Comparison of ENCODE assay signal across 33 mouse cellular contexts in genomic region chr13:103726872-103727271, GRCm38 (mm10).
"Had no signal": no experiment of that assay in that cellular context is flagged by ENCODE, and none has a peak within 500 bp of the region (broad histone marks: within the 10 kb centered on the region; RNA-seq: fewer than 3 reads in every experiment).

No protein-coding gene starts in this region.

- ATAC-seq: liver, embryonic 12.5 days; liver, postnatal 0 days; lung, postnatal 0 days; midbrain, embryonic 13.5 days; midbrain, embryonic 15.5 days; midbrain, embryonic 16.5 days had no signal

- H3K9ac ChIP-seq: limb, embryonic 12.5 days; limb, embryonic 13.5 days; limb, embryonic 15.5 days; liver, embryonic 12.5 days; liver, embryonic 13.5 days; liver, embryonic 14.5 days; liver, embryonic 15.5 days; liver, postnatal 0 days; lung, embryonic 14.5 days; lung, embryonic 15.5 days; midbrain, embryonic 12.5 days; midbrain, embryonic 13.5 days; midbrain, embryonic 15.5 days; neural tube, embryonic 12.5 days; neural tube, embryonic 13.5 days had no signal

- H3K36me3 ChIP-seq: limb, embryonic 13.5 days; limb, embryonic 15.5 days; liver, embryonic 13.5 days; liver, embryonic 15.5 days; lung, embryonic 15.5 days; midbrain, embryonic 12.5 days; midbrain, embryonic 15.5 days; neural tube, embryonic 12.5 days had no signal

- H3K4me2 ChIP-seq: limb, embryonic 12.5 days; limb, embryonic 13.5 days; limb, embryonic 15.5 days; liver, embryonic 11.5 days; liver, embryonic 12.5 days; liver, embryonic 13.5 days; liver, embryonic 15.5 days; lung, embryonic 14.5 days; lung, embryonic 15.5 days; midbrain, embryonic 11.5 days; midbrain, embryonic 12.5 days; midbrain, embryonic 13.5 days; midbrain, embryonic 15.5 days; neural tube, embryonic 12.5 days; neural tube, embryonic 13.5 days had no signal

- DNase-seq: left cerebral cortex, postnatal 4 days; liver; liver, embryonic 13.5 days; liver, postnatal 0 days; lung, adult 18-20 months; lung, adult 2 months; lung, embryonic 14.5 days; lung, postnatal 10 days; lung, postnatal 14 days; lung, postnatal 36 days; lung, postnatal 4 days; midbrain, embryonic 14.5 days had no signal

- H3K27me3 ChIP-seq: limb, embryonic 12.5 days; limb, embryonic 13.5 days; limb, embryonic 15.5 days; liver, embryonic 12.5 days; liver, embryonic 13.5 days; liver, embryonic 15.5 days; lung, embryonic 15.5 days; megakaryocyte, embryonic 14.5 days; midbrain, embryonic 12.5 days; midbrain, embryonic 13.5 days; midbrain, embryonic 15.5 days; neural tube, embryonic 12.5 days; neural tube, embryonic 13.5 days had no signal

- H3K4me1 ChIP-seq: limb, embryonic 10.5 days; limb, embryonic 12.5 days; limb, embryonic 13.5 days; limb, embryonic 15.5 days; liver, embryonic 12.5 days; liver, embryonic 13.5 days; liver, embryonic 15.5 days; lung, embryonic 15.5 days; midbrain, embryonic 10.5 days; midbrain, embryonic 12.5 days; midbrain, embryonic 13.5 days; midbrain, embryonic 15.5 days; neural tube, embryonic 12.5 days; neural tube, embryonic 13.5 days had no signal

- H3K27ac ChIP-seq: limb, embryonic 10.5 days; limb, embryonic 12.5 days; limb, embryonic 13.5 days; limb, embryonic 15.5 days; liver, embryonic 12.5 days; liver, embryonic 13.5 days; liver, embryonic 14.5 days; liver, embryonic 15.5 days; lung, embryonic 15.5 days; macrophage; midbrain, embryonic 10.5 days; midbrain, embryonic 12.5 days; midbrain, embryonic 13.5 days; midbrain, embryonic 15.5 days; neural tube, embryonic 12.5 days; neural tube, embryonic 13.5 days had no signal

- H3K9me3 ChIP-seq: limb, embryonic 10.5 days; limb, embryonic 15.5 days; liver, embryonic 13.5 days; liver, embryonic 15.5 days; lung, embryonic 15.5 days; midbrain, embryonic 10.5 days; midbrain, embryonic 12.5 days; midbrain, embryonic 15.5 days; neural tube, embryonic 13.5 days had no signal

- H3K4me3 ChIP-seq: limb, embryonic 10.5 days; limb, embryonic 12.5 days; limb, embryonic 13.5 days; limb, embryonic 15.5 days; liver, embryonic 12.5 days; liver, embryonic 13.5 days; liver, embryonic 15.5 days; lung, embryonic 15.5 days; megakaryocyte, embryonic 14.5 days; midbrain, embryonic 10.5 days; midbrain, embryonic 12.5 days; midbrain, embryonic 13.5 days; midbrain, embryonic 15.5 days; myocyte; neural tube, embryonic 12.5 days; neural tube, embryonic 13.5 days had no signal
